Mouse (Mus musculus) telencephalon, adult 2 months (tissue): ENCODE measurements around the gene Vps37c.

Experiments
- DNase-seq: peaks from one replicate; pipeline ENCODE4 v3.0.0-alpha.2; 2011; ENCODE audit warnings: low read depth, low spot score

The Vps37c gene

GRCm38 (mm10) chr19:10689470-10690166, 1.1 kb downstream of the Vps37c start:
- DNase-seq, result no peak

GRCm38 (mm10) chr19:10690336-10690735, 1.8 kb downstream of the Vps37c start:
- no peak for DNase-seq

GRCm38 (mm10) chr19:10691121-10691520, 2.6 kb downstream of the Vps37c start:
- no peak for DNase-seq

- DNase-seq, result no peak
Measured at GRCm38 (mm10) chr19:10691660-10692059, 3.1 kb downstream of the Vps37c start.

GRCm38 (mm10) chr19:10692361-10692760, 3.8 kb downstream of the Vps37c start:
- DNase-seq, result no peak

GRCm38 (mm10) chr19:10693926-10694682, 5.6 kb downstream of the Vps37c start:
- DNase-seq, result no peak

GRCm38 (mm10) chr19:10695801-10696200, 7.3 kb downstream of the Vps37c start:
- no peak for DNase-seq

GRCm38 (mm10) chr19:10698131-10698991, 9.8 kb downstream of the Vps37c start:
- DNase-seq, result no peak

GRCm38 (mm10) chr19:10699851-10700250, 11.3 kb downstream of the Vps37c start:
- DNase-seq, result no peak

- no peak for DNase-seq
Measured at GRCm38 (mm10) chr19:10701013-10701726, 12.6 kb downstream of the Vps37c start.

- no peak for DNase-seq
Measured at GRCm38 (mm10) chr19:10702125-10702524, 13.6 kb downstream of the Vps37c start.

GRCm38 (mm10) chr19:10703470-10703869, 14.9 kb downstream of the Vps37c start:
- DNase-seq, result no peak

- no peak for DNase-seq
Measured at GRCm38 (mm10) chr19:10707087-10707875, 18.7 kb downstream of the Vps37c start.

- no peak for DNase-seq
Measured at GRCm38 (mm10) chr19:10707881-10708280, 19.3 kb downstream of the Vps37c start.

GRCm38 (mm10) chr19:10708900-10709299, 20.4 kb downstream of the Vps37c start:
- DNase-seq, result no peak

- peak; percentile 92 for DNase-seq
Measured at GRCm38 (mm10) chr19:10709360-10710087, 21.0 kb downstream of the Vps37c start.

GRCm38 (mm10) chr19:10710088-10710511, 21.6 kb downstream of the Vps37c start:
- no peak for DNase-seq

GRCm38 (mm10) chr19:10710751-10711150, 22.2 kb downstream of the Vps37c start:
- no peak for DNase-seq

GRCm38 (mm10) chr19:10712194-10712593, 23.7 kb downstream of the Vps37c start:
- no peak for DNase-seq

- DNase-seq, result no peak
Measured at GRCm38 (mm10) chr19:10712646-10713045, 24.1 kb downstream of the Vps37c start.
